Mouse (Mus musculus) hematopoietic stem cell, adult 5-6 weeks (primary cell): ENCODE measurements around the gene Ttc28. TPM values are rescaled to one million over a fixed set of nuclear protein-coding genes. Genes with fewer than 3 reads are reported as not detected.

Source experiments
- ATAC-seq, 2 experiments: fragments of 125-278 bp in 1 of 2; replicated peaks in 1 of 2; 2 replicates each; pipeline ENCODE4 v1.8.0; 2016 to 2017; ENCODE audit warnings: inconsistent platforms in 2 of 2, mild to moderate bottlenecking in 2 of 2, moderate number of reproducible peaks in 2 of 2, low read depth in 1 of 2, moderate TSS enrichment in 1 of 2; ENCODE audit not compliant: low FRiP score in 2 of 2, poor library complexity in 2 of 2, severe bottlenecking in 2 of 2, insufficient read depth in 1 of 2, low TSS enrichment in 1 of 2
- total RNA-seq: library from RNA; stranded (forward); fragments of 172-1452, 232-1000 nt; gene quantifications from 2 replicates; pipeline ENCODE4 v1.2.3, GENCODE M21; 2017

The Ttc28 gene
- total RNA-seq, 1 experiment from 2014 or later, result 2.3 TPM

DNA sequence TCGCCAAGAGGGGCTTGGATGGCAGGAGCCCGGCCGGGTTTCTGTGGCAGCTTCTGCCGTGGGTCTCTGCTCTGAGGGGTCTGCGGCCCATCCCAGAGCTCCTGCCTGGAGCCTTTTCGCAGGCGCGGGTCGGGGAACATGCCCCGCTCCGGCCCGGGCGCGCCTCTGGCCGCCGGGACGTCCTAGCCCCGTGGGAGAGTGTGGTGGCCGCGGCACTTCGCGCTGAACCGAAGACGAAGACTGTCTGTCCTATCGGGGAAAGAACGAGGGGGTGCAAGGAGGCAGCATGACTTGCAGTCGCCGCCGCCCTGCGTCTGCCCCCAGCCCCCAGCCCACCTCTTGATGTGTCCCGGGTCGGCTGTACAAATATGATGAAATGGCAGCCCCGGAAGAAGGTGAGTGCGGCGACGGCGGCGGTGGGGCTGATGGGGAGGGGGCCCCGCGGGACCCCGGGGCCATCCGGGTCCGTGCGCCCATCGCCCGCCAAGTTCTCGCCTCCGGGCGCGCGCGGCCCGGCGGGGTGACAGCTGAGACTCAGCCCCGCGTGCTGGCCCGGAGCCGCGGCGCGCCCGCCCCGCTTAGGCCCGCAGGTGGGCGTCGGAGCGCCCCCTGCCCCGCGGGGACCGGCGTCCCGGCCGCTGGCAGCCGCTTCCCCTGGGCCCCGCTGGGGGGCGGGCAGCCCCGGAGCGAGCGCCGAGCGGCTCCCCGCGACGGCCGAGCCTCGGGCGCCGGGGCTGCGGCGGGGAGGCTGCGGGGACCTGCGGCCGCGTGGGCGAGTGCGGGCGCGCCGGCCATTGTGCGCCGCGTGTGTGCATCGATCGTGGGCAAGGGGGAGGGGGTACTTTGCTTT lies 99.6 kb downstream of the Ttc28 start:
- no peak for ATAC-seq

GRCm38 (mm10) chr5:110979861-110980346 lies 100.3 kb downstream of the Ttc28 start:
- peak; percentile 25 to 43; a peak in 2 of 4 replicates for ATAC-seq

- no peak for ATAC-seq
Measured at GRCm38 (mm10) chr5:110980576-110980975, 101.0 kb downstream of the Ttc28 start.

DNA sequence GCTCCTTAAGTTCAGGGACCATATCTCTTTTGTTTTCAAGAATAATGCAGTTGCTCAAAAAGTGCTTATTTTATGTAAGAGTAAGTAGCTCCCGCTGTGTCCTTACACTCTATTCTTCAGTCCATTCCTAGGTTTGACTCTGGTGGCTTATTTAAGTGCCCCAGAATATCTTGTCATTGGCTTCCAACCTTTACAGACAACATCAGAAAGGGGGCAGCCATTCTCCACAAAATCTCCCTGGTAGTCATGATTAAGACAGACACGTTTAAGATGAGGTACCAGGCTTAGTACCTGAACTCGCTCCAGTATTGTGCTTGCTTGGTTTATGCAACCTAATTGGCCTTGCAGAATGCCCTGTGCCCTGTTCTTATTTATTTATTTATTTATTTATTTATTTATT lies 102.8 kb downstream of the Ttc28 start:
- no peak for ATAC-seq

DNA sequence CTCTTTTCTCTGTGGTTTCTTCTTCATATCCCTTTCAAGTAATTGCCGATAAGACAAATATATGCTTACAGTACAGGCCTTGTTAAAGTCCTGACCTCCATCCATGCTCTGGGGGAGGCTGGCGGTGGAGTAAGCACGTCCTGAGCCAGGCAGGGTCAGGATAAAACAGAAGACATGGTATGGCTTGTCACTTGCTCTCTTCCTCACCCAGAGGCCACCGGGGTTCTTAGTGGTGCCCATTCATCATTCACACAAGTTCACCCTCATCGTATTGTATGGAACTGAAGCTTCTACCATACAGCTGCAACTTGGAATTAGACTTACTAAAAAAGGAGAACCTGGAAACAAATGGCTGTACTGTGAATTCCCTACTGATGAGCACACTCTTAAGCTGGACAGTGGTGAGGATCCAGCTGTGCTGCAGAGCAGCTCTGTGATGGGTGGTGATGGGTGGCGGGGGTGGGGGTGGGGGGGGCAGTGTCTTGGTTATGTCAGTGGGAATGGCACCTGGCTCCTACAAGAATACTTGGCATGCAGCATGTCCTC lies 104.6 kb downstream of the Ttc28 start:
- no peak for ATAC-seq

- ATAC-seq, result no peak
Measured at GRCm38 (mm10) chr5:110996835-110997539, 117.4 kb downstream of the Ttc28 start.

- no peak for ATAC-seq
Measured at GRCm38 (mm10) chr5:110997692-110998091, 118.1 kb downstream of the Ttc28 start.

- ATAC-seq, result no peak
Measured at GRCm38 (mm10) chr5:110998298-110998697, 118.7 kb downstream of the Ttc28 start.

DNA sequence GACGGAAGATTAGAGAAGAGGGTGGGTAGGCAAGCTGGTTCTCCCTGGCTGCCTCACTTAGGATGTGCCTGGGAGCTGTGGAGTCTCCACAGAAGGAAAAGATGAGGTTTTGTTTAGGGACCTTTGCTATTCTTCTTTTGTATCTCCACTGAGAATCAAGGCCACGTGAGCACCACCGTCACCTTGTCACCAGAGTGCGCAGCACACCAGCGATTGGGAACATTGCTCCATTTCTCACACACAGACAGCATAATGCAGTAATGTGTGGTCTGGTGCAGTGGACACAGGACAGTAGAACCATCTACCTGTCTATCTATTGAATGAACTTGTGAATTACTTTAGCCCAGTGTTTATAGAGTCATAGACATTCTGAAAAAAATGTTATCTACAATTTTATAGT lies 121.3 kb downstream of the Ttc28 start:
- ATAC-seq, result no peak

- ATAC-seq, result no peak
Measured at GRCm38 (mm10) chr5:111003220-111003619, 123.6 kb downstream of the Ttc28 start.

DNA sequence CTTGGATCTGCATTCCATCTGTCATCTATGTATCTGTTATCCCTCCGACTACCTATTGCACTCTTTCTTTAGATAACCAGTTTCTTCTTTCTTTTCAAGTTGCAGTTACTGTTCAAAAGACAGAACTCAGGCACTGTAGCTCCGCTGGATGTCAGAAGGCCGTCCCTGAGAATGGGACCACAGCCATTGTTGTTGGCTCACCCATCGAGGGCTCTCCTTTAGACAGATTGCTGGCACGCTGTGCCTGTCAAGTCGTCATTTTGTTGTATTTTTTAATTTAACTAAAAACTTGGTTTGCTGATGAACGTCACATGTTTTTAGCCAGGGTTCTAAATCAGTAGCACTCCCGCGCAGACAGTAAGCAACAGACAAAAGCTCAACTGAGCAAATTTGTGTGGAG lies 124.1 kb downstream of the Ttc28 start:
- no peak for ATAC-seq

- no peak for ATAC-seq
Measured at GRCm38 (mm10) chr5:111006272-111007135, 126.9 kb downstream of the Ttc28 start.

GRCm38 (mm10) chr5:111007136-111007500 lies 127.5 kb downstream of the Ttc28 start:
- ATAC-seq, result no peak

- no peak for ATAC-seq
Measured at GRCm38 (mm10) chr5:111007900-111008299, 128.3 kb downstream of the Ttc28 start.

DNA sequence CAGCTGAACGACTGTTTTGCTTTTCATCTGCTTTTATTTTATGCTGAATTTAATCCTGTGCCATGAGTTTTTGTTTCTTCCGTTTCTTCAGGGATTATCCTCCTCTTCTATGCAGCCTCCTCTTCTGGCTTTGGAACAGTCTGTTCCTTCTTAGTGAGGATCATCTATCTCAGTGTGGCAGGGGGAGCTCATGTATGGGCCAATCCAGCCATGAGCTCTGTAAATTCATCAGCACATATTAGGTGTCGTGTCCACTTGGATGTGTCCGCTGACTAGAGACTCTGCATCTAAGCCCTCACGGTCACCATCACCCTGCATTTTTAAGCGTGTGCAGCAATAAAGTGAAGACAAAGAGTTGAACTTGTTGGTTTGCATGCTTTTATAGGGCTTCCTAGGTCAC lies 128.8 kb downstream of the Ttc28 start:
- no peak for ATAC-seq

- no peak for ATAC-seq
Measured at GRCm38 (mm10) chr5:111011271-111011670, 131.7 kb downstream of the Ttc28 start.

DNA sequence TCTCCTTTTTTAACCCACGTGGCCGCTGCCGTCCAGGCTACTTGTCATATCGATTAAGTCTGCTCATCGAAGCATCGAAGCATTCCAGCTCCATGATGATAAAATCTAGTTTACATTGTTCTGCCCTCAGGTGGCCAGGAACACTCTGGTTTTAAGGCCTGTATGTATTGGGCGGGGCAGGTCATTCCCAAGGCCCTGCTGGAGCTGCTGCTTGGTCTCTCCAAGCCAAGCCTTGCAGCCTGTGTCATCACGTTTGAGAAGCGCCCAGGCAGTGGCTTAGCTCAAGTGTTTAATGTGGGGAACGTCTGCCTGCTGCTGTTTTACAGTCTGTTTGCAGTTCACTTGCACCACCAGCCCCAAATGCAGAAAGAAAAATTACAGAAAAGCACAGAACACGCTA lies 132.5 kb downstream of the Ttc28 start:
- no peak for ATAC-seq
